Mouse (Mus musculus) thymus, postnatal 4 days (tissue): ENCODE results near the gene Nmrk2.

Source experiments
- DNase-seq: peaks from one replicate; pipeline ENCODE4 v3.0.0; 2021

Gene Nmrk2

DNA sequence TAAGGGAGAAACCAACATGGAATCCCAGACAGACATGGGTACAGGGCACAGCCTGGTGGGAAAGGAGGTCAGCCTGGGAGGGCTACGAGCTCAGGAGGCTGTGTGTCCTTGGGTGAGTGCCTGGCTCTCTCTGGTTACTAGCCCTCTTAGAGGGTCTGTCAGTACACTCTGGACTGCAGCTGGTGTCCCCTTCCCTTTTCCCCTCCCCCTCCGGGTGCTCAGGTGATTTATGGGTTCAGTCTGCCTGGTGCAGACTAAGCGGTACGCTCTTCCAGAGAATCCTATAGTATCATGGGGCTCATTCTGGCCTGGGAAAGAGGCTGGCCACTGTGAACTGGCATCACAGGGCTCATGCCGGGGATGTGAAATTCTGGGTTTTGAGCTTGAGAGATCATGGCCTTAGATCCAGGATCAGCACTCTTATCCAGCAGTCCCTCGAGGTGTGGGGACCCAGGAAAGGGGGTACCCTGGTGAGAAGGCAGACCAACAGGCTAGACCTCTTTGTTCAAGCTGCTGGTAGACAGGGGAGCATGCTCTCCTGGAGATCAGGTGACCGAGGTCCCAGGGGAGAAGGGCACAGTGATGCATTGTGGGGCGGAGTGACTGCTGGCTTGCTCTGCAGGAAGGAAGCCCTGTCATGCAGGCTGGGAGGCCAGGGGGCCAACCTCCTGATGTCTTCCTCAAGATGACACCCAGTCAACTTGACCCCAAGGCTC, 40.1 kb downstream of the Nmrk2 start:
- DNase-seq: no peak

DNA sequence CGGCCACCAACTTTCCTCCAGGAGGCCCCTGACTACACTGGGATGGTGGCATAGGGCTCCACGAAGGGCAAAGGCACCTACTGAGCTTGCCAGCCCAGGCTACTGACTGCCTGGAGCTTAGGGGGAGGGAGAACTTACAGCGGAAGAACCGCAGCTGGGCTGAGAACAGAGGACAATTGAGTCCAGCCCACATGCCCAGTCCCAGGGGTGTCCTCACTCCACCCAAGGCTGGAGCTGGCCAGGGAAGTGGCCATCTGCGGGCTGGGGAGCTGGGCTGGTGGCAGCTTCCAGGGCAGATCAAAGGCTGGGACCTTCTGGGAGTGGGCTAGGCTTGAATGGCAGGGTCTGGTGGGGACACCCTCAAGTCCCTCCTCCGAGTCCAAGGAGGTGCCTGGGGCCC, 47.1 kb downstream of the Nmrk2 start:
- no peak for DNase-seq

DNA sequence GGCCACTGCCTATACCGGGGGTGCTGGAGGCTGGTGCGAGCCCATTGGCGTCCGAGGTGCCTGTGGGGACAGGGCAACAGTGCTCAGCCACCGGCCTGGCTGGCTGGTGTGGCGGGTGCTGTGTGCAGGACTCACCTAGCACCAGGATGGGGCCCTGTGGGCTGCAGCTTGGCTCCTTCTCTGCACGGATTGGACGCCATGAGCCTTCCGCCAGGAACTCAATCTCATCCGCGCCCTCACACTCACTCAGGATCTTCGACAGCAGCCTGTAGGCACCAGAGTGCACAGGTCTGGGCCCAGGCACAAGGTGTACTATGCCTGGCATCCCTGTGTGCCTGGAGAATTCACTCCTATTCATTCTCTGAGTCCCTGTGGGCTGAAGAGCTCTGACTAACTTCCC, 47.5 kb downstream of the Nmrk2 start:
- no peak for DNase-seq

DNA sequence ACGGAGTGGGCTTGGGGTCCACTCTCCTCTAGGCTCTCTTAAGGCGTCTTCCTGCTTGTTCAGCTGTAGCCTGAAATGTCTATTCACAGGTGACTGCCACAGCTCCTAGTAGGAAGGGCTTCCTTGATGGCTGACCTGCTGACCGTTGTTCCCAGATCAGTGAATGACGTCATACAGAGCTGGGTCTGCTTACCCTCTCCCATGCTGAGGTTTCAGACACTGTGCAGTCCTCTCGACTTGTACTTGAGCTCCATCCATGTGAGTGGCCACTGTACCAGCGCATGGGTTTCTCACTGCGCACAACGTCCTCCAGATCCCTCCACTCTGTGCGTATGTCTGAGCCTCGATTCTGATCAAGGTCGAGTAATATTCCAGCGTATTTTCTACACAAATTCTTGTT, 49.2 kb downstream of the Nmrk2 start:
- DNase-seq: no peak

DNA sequence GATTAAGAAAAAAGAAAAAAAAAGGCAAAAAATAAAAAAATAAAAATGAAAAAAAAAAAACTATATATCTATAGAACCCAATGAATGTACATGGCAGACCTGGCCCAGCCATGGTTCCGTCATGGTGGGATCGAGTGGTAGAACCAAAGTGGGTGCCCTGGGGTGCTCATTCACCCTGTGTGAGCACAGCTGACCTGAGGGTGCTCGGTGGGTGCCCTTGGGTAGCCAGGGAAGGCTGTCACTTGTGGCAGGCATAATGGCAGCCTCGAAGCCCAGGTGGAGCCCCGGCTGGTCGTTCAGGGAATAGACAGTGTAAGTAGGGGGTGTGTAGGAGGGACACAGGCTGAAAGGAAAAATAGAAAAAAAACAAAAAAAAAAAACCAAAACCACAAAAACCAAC, 50.6 kb downstream of the Nmrk2 start:
- DNase-seq: no peak
